Mouse (Mus musculus): ENCODE results near the gene Dlx4. TPM values are rescaled to one million over a fixed set of nuclear protein-coding genes. Genes with fewer than 3 reads are reported as not detected.

Gene Dlx4
- total RNA-seq (2021) = under 1 TPM in 1 of 2 experiments, not detected in 1; 0.18 TPM
- long read RNA-seq, experiment 1 = 0 reads
- long read RNA-seq, experiment 2 = 0 reads

DNA sequence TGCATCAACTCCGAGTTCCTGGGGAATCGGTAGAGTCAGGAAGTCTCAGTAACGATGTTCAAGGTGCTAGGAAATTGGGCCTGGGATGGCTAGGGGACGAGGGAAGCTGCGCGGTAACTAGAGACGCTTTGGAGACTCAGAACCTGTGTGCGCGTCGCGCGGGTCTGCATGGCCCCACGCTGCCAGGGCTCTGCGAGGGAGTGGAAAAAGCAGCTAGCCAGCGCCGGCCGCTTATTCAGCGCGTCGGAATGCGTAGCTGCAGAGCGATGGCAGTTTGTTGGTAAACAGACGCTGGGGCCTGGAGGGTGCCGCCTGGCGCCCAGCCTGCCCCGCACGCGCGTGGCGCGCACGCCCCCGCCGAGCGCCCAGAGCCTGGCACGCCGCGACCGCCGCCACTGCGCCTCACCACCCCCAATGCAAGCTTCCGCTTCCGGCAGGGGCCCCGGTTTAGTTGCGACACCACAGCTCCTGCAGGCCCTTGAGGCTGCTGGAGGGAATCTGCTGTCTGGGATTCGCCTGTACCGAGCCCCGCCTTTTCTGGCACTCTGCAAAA, at the start of gene Dlx4:
Gene Dlx4, minus strand, starts transcription at position 413 of the 553 bp plus-strand sequence.
- peak; percentile 65 for DNase-seq

- no peak for DNase-seq
Measured at GRCm38 (mm10) chr11:95189863-95190262, 43.8 kb upstream of the Dlx4 start.

GRCm38 (mm10) chr11:95186826-95187225, 40.8 kb upstream of the Dlx4 start:
- DNase-seq = peak; percentile 86

DNA sequence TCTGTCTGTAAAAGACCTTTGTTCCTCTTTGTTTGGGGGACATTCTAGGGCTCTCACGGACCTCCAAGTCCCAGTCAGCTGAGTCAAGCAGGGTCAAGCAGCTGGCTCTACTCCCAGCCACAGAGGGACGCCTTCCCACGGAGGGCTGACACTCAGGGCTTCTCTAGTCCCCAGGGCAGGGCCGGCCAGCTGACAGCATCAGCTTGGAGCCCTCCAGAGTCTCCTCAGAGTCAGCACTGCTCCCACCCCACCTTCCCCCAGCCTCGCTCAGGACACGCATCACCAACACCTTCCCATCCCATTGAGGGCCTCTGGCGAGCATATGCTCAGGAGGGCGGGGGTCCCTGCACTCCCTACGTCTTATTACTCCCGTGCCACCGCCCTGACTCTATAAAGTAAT, 39.6 kb upstream of the Dlx4 start:
- DNase-seq = peak; percentile 23

- no peak for DNase-seq
Measured at GRCm38 (mm10) chr11:95184561-95184960, 38.5 kb upstream of the Dlx4 start.

- DNase-seq = peak; percentile 68
Measured at GRCm38 (mm10) chr11:95179311-95179710, 33.2 kb upstream of the Dlx4 start.

- DNase-seq = peak; percentile 14
Measured at GRCm38 (mm10) chr11:95165857-95166256, 19.8 kb upstream of the Dlx4 start.

DNA sequence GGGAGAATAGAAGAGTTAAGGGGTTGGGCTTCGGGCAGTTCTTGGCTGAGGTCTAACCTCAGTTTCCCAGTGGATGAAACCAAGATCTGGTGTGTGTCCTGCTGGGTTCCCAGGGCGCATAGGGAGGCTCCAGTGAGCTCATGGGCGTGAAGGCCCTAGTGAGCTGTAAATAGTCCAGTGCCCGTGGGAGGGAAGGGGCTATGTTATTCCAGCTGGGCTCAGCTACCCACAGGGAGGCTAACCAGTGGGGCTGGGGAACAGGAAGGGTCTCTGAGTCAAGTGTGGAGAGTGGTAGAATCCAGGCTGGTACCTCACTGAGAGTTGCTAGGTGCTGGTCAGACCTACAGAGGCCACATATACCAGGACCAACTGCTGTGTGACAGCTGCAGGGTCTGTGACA, 15.6 kb upstream of the Dlx4 start:
- no peak for DNase-seq

GRCm38 (mm10) chr11:95160693-95161092, 14.6 kb upstream of the Dlx4 start:
- DNase-seq = peak; percentile 36

GRCm38 (mm10) chr11:95159763-95160371, 13.8 kb upstream of the Dlx4 start:
- DNase-seq = no peak

GRCm38 (mm10) chr11:95157872-95158271, 11.8 kb upstream of the Dlx4 start:
- DNase-seq = no peak

GRCm38 (mm10) chr11:95157356-95157755, 11.3 kb upstream of the Dlx4 start:
- no peak for DNase-seq

- no peak for DNase-seq
Measured at GRCm38 (mm10) chr11:95155511-95155910, 9.4 kb upstream of the Dlx4 start.

DNA sequence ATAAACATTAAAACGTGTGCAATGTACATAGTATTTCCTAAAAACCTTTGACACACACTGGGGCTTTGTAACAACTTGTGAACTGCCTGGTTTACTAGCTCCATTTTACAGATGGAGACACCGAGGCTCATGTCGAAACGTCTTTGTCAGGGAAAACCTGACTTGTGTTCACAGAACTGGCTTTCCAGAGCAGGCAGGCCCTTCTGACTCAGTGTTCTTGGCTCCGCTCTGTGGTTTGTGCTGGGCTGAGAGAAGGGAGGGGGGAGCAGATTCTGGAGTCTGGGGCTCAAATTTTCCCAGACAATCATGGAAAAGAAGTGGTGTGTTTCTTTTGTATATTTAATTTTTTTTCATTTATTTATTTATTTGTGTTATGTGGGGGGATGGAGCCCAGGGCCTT, 7.6 kb upstream of the Dlx4 start:
- no peak for DNase-seq

DNA sequence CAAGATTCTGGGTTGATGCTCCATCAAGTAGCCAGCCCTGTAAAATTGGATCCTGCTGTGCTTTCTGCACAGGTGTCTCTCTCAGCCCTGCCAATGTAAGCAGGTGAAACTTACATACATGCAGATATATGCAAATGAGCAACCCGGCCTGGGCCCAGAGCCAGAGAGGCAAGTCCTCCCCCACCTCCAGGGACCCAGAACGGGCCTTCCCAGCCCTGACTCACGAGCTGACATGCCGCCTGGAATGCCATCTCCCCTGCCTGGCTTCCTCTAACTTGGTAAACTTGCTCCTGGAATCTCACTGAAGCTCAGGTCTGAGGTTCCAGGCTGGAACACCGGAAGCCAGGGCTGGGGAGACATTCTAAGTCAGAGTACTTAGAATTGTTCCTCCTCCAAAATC, 7.1 kb upstream of the Dlx4 start:
- DNase-seq = no peak

GRCm38 (mm10) chr11:95150269-95151049, 4.4 kb upstream of the Dlx4 start:
- peak; percentile 24 for DNase-seq

DNA sequence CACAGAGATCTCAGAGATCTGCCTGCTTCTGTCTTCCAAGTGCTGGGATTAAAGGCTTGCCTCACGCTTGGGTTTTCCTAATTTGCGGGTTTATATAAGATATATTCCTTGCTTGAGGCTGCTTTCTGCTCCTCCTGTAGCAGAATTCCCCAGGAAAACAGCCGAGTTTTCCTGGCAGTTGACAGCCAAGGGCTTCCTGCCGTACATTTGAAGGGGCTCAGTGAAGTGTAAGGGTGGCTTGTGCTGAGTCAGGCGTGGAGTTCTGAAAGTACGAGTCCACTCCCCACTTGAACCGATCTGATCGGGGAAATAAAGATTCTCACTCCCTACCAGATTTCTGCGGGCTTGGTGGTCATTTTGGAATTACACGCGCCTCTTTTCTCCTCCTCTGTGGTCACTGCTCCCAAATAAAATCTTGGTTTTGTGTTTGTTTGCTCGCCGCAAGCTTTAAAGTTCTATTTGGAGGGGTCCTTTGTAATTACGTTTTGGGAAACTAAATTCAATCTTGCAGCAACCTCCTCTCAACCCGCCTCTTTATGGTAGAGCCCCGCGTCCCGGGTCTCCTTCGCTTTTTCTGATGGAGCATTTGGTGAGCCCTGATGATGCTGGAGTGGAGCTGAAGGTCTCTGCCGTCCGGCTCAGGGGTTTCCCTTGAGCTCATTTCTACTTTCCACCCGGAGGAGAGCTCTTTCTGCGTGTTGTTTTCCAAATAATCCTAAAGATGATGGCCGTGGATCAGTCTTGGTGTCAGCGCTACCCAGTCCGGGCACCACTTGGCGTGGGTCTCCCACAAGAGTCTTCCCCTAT, 3.6 kb upstream of the Dlx4 start:
- no peak for DNase-seq

- DNase-seq = no peak
Measured at GRCm38 (mm10) chr11:95148754-95149153, 2.7 kb upstream of the Dlx4 start.

DNA sequence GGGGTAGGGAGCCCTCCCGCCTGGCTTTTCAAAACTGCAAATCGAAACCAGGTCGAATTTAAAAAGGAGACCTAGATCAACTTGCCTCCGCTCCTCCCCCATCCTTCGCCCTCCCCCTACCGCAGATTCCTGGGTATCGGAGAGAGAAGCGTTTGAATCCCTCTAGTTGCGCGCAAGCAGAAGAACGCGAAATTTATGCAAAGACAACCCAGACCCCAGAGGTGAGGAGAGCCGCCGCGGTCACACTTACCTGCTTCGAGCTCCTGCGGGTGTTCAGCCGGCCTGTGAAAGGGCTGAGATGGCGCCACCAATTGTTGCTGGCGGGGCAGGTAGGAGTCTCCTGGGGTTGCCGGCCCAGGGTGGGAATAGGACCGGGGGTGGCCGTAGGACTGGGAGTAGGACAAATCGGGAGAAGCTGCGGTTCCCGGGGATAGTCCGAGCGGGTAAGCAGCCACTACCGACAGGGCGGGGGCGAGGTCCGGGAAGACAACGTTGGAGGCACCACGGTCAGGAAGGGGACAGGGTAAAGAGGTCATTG, 1.0 kb downstream of the Dlx4 start:
- DNase-seq = no peak

- DNase-seq = no peak
Measured at GRCm38 (mm10) chr11:95144091-95144945, 1.7 kb downstream of the Dlx4 start.

DNA sequence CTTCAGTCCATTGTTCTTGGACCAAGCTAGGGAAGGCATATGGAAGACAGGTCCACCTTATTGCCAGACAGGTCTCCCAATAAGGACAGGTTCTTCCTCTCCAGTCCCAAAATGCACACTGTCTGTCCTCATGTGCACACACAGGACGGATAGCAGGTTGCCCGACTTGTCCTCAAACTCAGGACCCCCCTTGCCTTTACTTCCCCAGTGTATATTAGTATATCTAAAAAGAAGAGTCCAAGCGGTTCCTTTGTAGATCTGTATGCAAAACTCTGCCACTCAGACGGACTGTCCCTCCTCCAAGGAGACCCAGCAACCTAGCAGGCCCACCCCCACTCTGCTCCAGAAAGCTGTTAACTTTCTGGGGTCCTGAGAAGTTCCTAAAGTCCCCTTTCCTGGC, 2.4 kb downstream of the Dlx4 start:
- DNase-seq = no peak
